Mouse (Mus musculus) myocyte (in vitro differentiated cells): ENCODE measurements around the gene Gm44790.

Experiments
- CEBPB ChIP-seq: IDR thresholded peaks from 2 replicates; pipeline ENCODE4 v1.6.1; 2011; ENCODE audit warnings: mild to moderate bottlenecking, moderate library complexity; ENCODE audit not compliant: poor library complexity, insufficient read depth, severe bottlenecking
- E2F4 ChIP-seq: IDR thresholded peaks from one replicate; pipeline ENCODE4 v1.6.1; 2011; ENCODE audit warnings: mild to moderate bottlenecking, control low read depth, moderate library complexity; ENCODE audit not compliant: insufficient read depth
- MAX ChIP-seq: IDR thresholded peaks from one replicate; pipeline ENCODE4 v1.6.1; 2011; ENCODE audit warnings: low read depth, mild to moderate bottlenecking, control low read depth
- POLR2A ChIP-seq: IDR thresholded peaks from one replicate; pipeline ENCODE4 v1.6.1; 2011; ENCODE audit warnings: low read depth, mild to moderate bottlenecking, control low read depth, moderate library complexity; ENCODE audit not compliant: insufficient read length
- REST ChIP-seq: IDR thresholded peaks from one replicate; pipeline ENCODE4 v1.6.1; 2011; ENCODE audit warnings: mild to moderate bottlenecking, control low read depth, moderate library complexity; ENCODE audit not compliant: insufficient read depth, insufficient read length
- SRF ChIP-seq: IDR thresholded peaks from one replicate; pipeline ENCODE4 v1.6.1; 2011; ENCODE audit warnings: low read depth; ENCODE audit not compliant: control insufficient read depth, insufficient read length
- TCF3 ChIP-seq: IDR thresholded peaks from one replicate; pipeline ENCODE4 v1.6.1; 2011; ENCODE audit warnings: low read depth, control low read depth; ENCODE audit not compliant: insufficient read length
- USF1 ChIP-seq: IDR thresholded peaks from one replicate; pipeline ENCODE4 v1.6.1; 2011; ENCODE audit warnings: low read depth, mild to moderate bottlenecking, control low read depth, moderate library complexity

- TF ChIP-seq POLR2A (no peak), USF1 (no peak), REST (no peak), CEBPB (no peak), TCF3 (no peak), MAX (no peak), E2F4 (no peak), SRF (no peak)
Observed at GRCm38 (mm10) chr6:86378341-86378740, 48.1 kb upstream of the Gm44790 start.
